Mouse (Mus musculus) small intestine, adult 2 months (tissue): ENCODE data around the gene Ehbp1.

Experiments
- CTCF ChIP-seq: fragments of 200-500 bp; IDR thresholded peaks from 2 replicates; pipeline ENCODE4 v1.5.1; 2012; ENCODE audit warnings: low read depth, mild to moderate bottlenecking, control low read depth, inconsistent platforms, low read length, moderate library complexity, mixed read lengths; ENCODE audit not compliant: insufficient replicate concordance, insufficient read length; ENCODE audit errors: extremely low read depth
- POLR2A ChIP-seq: fragments of 200-500 bp; IDR thresholded peaks from 2 replicates; pipeline ENCODE4 v1.6.1; 2012; ENCODE audit warnings: low read depth, mild to moderate bottlenecking, control low read depth, inconsistent platforms, low read length, moderate library complexity

GRCm38 (mm10) chr11:21992761-21993596 lies 349.1 kb downstream of the Ehbp1 start:
- TF ChIP-seq CTCF: no peak
- no peak for TF ChIP-seq POLR2A
